Mouse (Mus musculus): ENCODE data around the gene Mrtfa.

DNA sequence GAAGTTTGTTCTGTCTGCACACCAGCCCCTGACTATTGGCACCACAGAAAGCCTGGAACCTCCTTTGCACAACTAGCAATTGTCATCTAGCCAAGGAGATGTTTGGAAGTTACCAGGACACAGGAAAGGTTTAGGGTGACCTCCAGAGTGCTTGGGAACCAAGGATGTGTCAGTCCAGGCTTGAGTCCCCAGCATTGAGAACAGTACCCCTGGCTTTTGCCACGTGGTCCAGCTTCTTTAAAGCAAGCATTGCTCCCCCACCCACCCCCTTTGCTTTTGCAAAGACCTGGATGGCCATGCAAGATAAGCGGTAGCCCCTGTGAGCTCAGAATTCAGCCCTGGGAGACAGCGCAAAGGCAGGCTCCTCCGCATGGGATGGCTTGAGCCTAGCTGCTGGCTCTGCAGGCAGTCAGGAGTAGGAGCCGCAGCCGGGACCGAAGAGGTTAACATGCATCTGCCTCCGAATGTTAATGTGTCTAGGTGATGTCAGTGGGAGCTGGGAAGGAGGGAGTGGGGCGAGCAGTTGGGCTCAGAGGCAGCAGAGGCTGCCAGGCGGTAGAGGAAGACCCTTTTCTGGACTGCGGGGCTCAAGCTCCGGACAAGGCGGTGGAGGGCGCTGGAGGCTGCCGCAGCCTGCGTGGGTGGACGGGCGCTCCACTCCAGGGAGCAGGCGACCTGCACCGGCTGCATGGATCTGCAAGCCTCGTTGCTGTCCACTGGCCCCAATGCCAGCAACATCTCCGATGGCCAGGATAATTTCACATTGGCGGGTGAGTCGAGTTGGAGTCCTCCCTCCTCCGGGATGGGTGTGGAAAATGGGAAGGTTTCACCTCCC, 44.7 kb upstream of the Mrtfa start, which contains the start of gene Mchr1:
- TF ChIP-seq CTCF (conservative IDR thresholded peaks at IDR 0.05; ENCODE audit: insufficient read depth, insufficient read length, low read depth, low read length) (peak; percentile 43), POLR2A (IDR thresholded peaks at IDR 0.05; ENCODE audit: low read depth, low read length) (no peak)
